Mouse (Mus musculus): Measurements from ENCODE around the gene Tsn. TPM values are rescaled to one million over a fixed set of nuclear protein-coding genes. Genes with fewer than 3 reads are reported as not detected.

Gene Tsn
- 117 and 184 TPM in 2 replicates for total RNA-seq (2014; fragmentation: Nextera tagmentation)
- 143 and 188 TPM in 2 replicates for total RNA-seq (2017)
- polyA plus RNA-seq (2012), result 10.0 and 22.1 TPM in 2 replicates

- ATAC-seq (ENCODE audit: extremely low read depth, insufficient number of reproducible peaks, low FRiP score, poor library complexity, severe bottlenecking), result no peak
- H3K9me3 ChIP-seq (replicated peaks), result no peaks in the 10 kb centered on the region
- no peaks in the 10 kb centered on the region; the same call in 1 of the 2 replicates for H3K27me3 ChIP-seq (ENCODE audit: insufficient read depth, low read length)
- peaks cover 16% of the 10 kb centered on the region for H3K36me3 ChIP-seq (replicated peaks)
- H3K4me1 ChIP-seq (ENCODE audit: insufficient read depth, low read depth, low read length), result peaks cover 18% of the 10 kb centered on the region
- H3K4me3 ChIP-seq (ENCODE audit: low read depth, low read length), result peak within 1 kb of the TSS; percentile 76
- DNase-seq (ENCODE audit: low spot score), result no peak
- TF ChIP-seq GATA1 (IDR thresholded peaks at IDR 0.05; ENCODE audit: borderline replicate concordance, low read length) (no peak), POLR2AphosphoS5 (IDR thresholded peaks at IDR 0.05; ENCODE audit: insufficient replicate concordance, low read depth, low read length) (no peak), CTCF (IDR thresholded peaks at IDR 0.05; ENCODE audit: low read depth, low read length) (no peak), GATA2 (IDR thresholded peaks at IDR 0.05; ENCODE audit: borderline replicate concordance, low read depth, low read length) (no peak), TAL1 (conservative IDR thresholded peaks at IDR 0.05; ENCODE audit: low read depth, low read length) (no peak)
Observed at GRCm38 (mm10) chr1:118311622-118312326, at the start of gene Tsn. TSS of gene Tsn (minus strand) at chr1:118311739.

- no peaks in the 10 kb centered on the region for H3K36me3 ChIP-seq (replicated peaks)
- DNase-seq (ENCODE audit: low spot score) (no peak), ATAC-seq (ENCODE audit: extremely low read depth, insufficient number of reproducible peaks, low FRiP score, poor library complexity, severe bottlenecking) (no peak)
- H3K27me3 ChIP-seq (ENCODE audit: insufficient read depth, low read length), result peaks cover 3% of the 10 kb centered on the region; the same call in 1 of the 2 replicates
- H3K4me1 ChIP-seq (ENCODE audit: insufficient read depth, low read depth, low read length), result peaks cover 6% of the 10 kb centered on the region
- TF ChIP-seq GATA2 (IDR thresholded peaks at IDR 0.05; ENCODE audit: borderline replicate concordance, low read depth, low read length) (no peak), TAL1 (conservative IDR thresholded peaks at IDR 0.05; ENCODE audit: low read depth, low read length) (no peak), CTCF (IDR thresholded peaks at IDR 0.05; ENCODE audit: low read depth, low read length) (no peak), POLR2AphosphoS5 (IDR thresholded peaks at IDR 0.05; ENCODE audit: insufficient replicate concordance, low read depth, low read length) (no peak), GATA1 (IDR thresholded peaks at IDR 0.05; ENCODE audit: borderline replicate concordance, low read length) (no peak)
- no peak overlapping the region for H3K4me3 ChIP-seq (ENCODE audit: low read depth, low read length)
- no peaks in the 10 kb centered on the region for H3K9me3 ChIP-seq (replicated peaks)
Observed at GRCm38 (mm10) chr1:118359071-118359761, 47.7 kb upstream of the Tsn start.

- ATAC-seq (ENCODE audit: extremely low read depth, insufficient number of reproducible peaks, low FRiP score, poor library complexity, severe bottlenecking), result no peak
- no peaks in the 10 kb centered on the region for H3K36me3 ChIP-seq (replicated peaks)
Observed at GRCm38 (mm10) chr1:118349922-118350321, 38.4 kb upstream of the Tsn start.

GRCm38 (mm10) chr1:118343649-118344435 is 32.3 kb upstream of the Tsn start:
- ATAC-seq (ENCODE audit: extremely low read depth, insufficient number of reproducible peaks, low FRiP score, poor library complexity, severe bottlenecking) (no peak), DNase-seq (ENCODE audit: low spot score) (no peak)
- Histone ChIP-seq H3K9me3 (replicated peaks) (no peaks in the 10 kb centered on the region), H3K4me3 (ENCODE audit: low read depth, low read length) (no peak overlapping the region), H3K27me3 (ENCODE audit: insufficient read depth, low read length) (peaks cover 7% of the 10 kb centered on the region), H3K4me1 (ENCODE audit: insufficient read depth, low read depth, low read length) (no peaks in the 10 kb centered on the region), H3K36me3 (replicated peaks) (no peaks in the 10 kb centered on the region)
- no peak for TF ChIP-seq TAL1 (conservative IDR thresholded peaks at IDR 0.05; ENCODE audit: low read depth, low read length)
- no peak for TF ChIP-seq GATA1 (IDR thresholded peaks at IDR 0.05; ENCODE audit: borderline replicate concordance, low read length)

More at GRCm38 (mm10) chr1:118349922-118350321, 38.4 kb upstream of the Tsn start:
- TF ChIP-seq POLR2AphosphoS5 (IDR thresholded peaks at IDR 0.05; ENCODE audit: insufficient replicate concordance, low read depth, low read length), result no peak
- Histone ChIP-seq H3K4me1 (ENCODE audit: insufficient read depth, low read depth, low read length) (no peaks in the 10 kb centered on the region), H3K9me3 (replicated peaks) (no peaks in the 10 kb centered on the region), H3K27me3 (ENCODE audit: insufficient read depth, low read length) (peaks cover 4% of the 10 kb centered on the region; the same call in 1 of the 2 replicates), H3K4me3 (ENCODE audit: low read depth, low read length) (no peak overlapping the region)
- no peak for DNase-seq (ENCODE audit: low spot score)

GRCm38 (mm10) chr1:118337921-118338320 is 26.4 kb upstream of the Tsn start:
- no peak for ATAC-seq (ENCODE audit: extremely low read depth, insufficient number of reproducible peaks, low FRiP score, poor library complexity, severe bottlenecking)
- H3K36me3 ChIP-seq (replicated peaks), result peaks cover 43% of the 10 kb centered on the region
- no peak for TF ChIP-seq GATA1 (IDR thresholded peaks at IDR 0.05; ENCODE audit: borderline replicate concordance, low read length)
- no peak for TF ChIP-seq POLR2AphosphoS5 (IDR thresholded peaks at IDR 0.05; ENCODE audit: insufficient replicate concordance, low read depth, low read length)
- TF ChIP-seq CTCF (IDR thresholded peaks at IDR 0.05; ENCODE audit: low read depth, low read length), result no peak
- no peak for TF ChIP-seq GATA2 (IDR thresholded peaks at IDR 0.05; ENCODE audit: borderline replicate concordance, low read depth, low read length)
- no peak for TF ChIP-seq TAL1 (conservative IDR thresholded peaks at IDR 0.05; ENCODE audit: low read depth, low read length)
- peaks cover 8% of the 10 kb centered on the region for H3K4me1 ChIP-seq (ENCODE audit: insufficient read depth, low read depth, low read length)
- H3K9me3 ChIP-seq (replicated peaks), result no peaks in the 10 kb centered on the region
- no peaks in the 10 kb centered on the region; the same call in 1 of the 2 replicates for H3K27me3 ChIP-seq (ENCODE audit: insufficient read depth, low read length)
- no peak for DNase-seq (ENCODE audit: low spot score)
- no peak overlapping the region for H3K4me3 ChIP-seq (ENCODE audit: low read depth, low read length)

GRCm38 (mm10) chr1:118335847-118336246 is 24.3 kb upstream of the Tsn start:
- ATAC-seq (ENCODE audit: extremely low read depth, insufficient number of reproducible peaks, low FRiP score, poor library complexity, severe bottlenecking), result no peak
- H3K9me3 ChIP-seq (replicated peaks), result no peaks in the 10 kb centered on the region
- TF ChIP-seq GATA2 (IDR thresholded peaks at IDR 0.05; ENCODE audit: borderline replicate concordance, low read depth, low read length) (no peak), POLR2AphosphoS5 (IDR thresholded peaks at IDR 0.05; ENCODE audit: insufficient replicate concordance, low read depth, low read length) (no peak), TAL1 (conservative IDR thresholded peaks at IDR 0.05; ENCODE audit: low read depth, low read length) (no peak), CTCF (IDR thresholded peaks at IDR 0.05; ENCODE audit: low read depth, low read length) (no peak), GATA1 (IDR thresholded peaks at IDR 0.05; ENCODE audit: borderline replicate concordance, low read length) (no peak)
- DNase-seq (ENCODE audit: low spot score), result no peak
- H3K4me1 ChIP-seq (ENCODE audit: insufficient read depth, low read depth, low read length), result peaks cover 10% of the 10 kb centered on the region
- peaks cover 63% of the 10 kb centered on the region for H3K36me3 ChIP-seq (replicated peaks)
- no peak overlapping the region for H3K4me3 ChIP-seq (ENCODE audit: low read depth, low read length)
- no peaks in the 10 kb centered on the region for H3K27me3 ChIP-seq (ENCODE audit: insufficient read depth, low read length)
